Mouse (Mus musculus) spleen, embryonic (tissue): ENCODE measurements around the gene Gm20696.

ENCODE experiments used
- CTCF ChIA-PET: fragments of 350-600 bp; sonication (Branson Sonifier 250); formaldehyde crosslinking; loops from one replicate; lab custom pipeline; 2022; lab: Charles Lee

Gene Gm20696

GRCm38 (mm10) chr6:99374448-99375271 is 291.9 kb downstream of the Gm20696 start:
- CTCF ChIA-PET, result interaction anchor here (0.5 to 1.1 kb wide), 2 partner anchors 41 to 619 kb away, joined by 5 to 8 read pairs; no protein-coding TSS in a partner anchor

GRCm38 (mm10) chr6:99372427-99372826 is 294.2 kb downstream of the Gm20696 start:
- CTCF ChIA-PET, result no interaction called here

- CTCF ChIA-PET, result interaction anchor here (0.5 to 0.6 kb wide), 2 partner anchors 122 to 663 kb away, joined by 3 to 4 read pairs; no protein-coding TSS in a partner anchor
Measured at GRCm38 (mm10) chr6:99372016-99372415, 294.6 kb downstream of the Gm20696 start.

GRCm38 (mm10) chr6:99369931-99370330 is 296.7 kb downstream of the Gm20696 start:
- CTCF ChIA-PET, result no interaction called here

GRCm38 (mm10) chr6:99369156-99369555 is 297.4 kb downstream of the Gm20696 start:
- CTCF ChIA-PET, result interaction anchor here (0.7 kb wide), 1 partner anchor 76 kb away, joined by 4 read pairs; no protein-coding TSS in a partner anchor

GRCm38 (mm10) chr6:99368118-99368753 is 298.4 kb downstream of the Gm20696 start:
- CTCF ChIA-PET, result interaction anchor here (0.6 kb wide), 2 partner anchors 28 to 86 kb away, joined by 3 read pairs; no protein-coding TSS in a partner anchor

- CTCF ChIA-PET, result interaction anchor here (0.6 to 0.7 kb wide), 2 partner anchors 90 to 162 kb away, joined by 4 to 7 read pairs; no protein-coding TSS in a partner anchor
Measured at GRCm38 (mm10) chr6:99364545-99364944, 302.1 kb downstream of the Gm20696 start.

- CTCF ChIA-PET, result interaction anchor here (0.6 kb wide), 1 partner anchor 334 kb away, joined by 5 read pairs; no protein-coding TSS in a partner anchor
Measured at GRCm38 (mm10) chr6:99360581-99360980, 306.0 kb downstream of the Gm20696 start.

GRCm38 (mm10) chr6:99359765-99360499 is 306.7 kb downstream of the Gm20696 start:
- CTCF ChIA-PET, result interaction anchor here (0.7 kb wide), 1 partner anchor 137 kb away, joined by 3 read pairs; no protein-coding TSS in a partner anchor

GRCm38 (mm10) chr6:99359036-99359698 is 307.4 kb downstream of the Gm20696 start:
- CTCF ChIA-PET, result interaction anchor here (0.7 kb wide), 1 partner anchor 136 kb away, joined by 3 read pairs; no protein-coding TSS in a partner anchor

- CTCF ChIA-PET, result no interaction called here
Measured at GRCm38 (mm10) chr6:99357931-99358330, 308.7 kb downstream of the Gm20696 start.

GRCm38 (mm10) chr6:99354338-99354737 is 312.3 kb downstream of the Gm20696 start:
- CTCF ChIA-PET, result no interaction called here

GRCm38 (mm10) chr6:99353441-99353840 is 313.2 kb downstream of the Gm20696 start:
- CTCF ChIA-PET, result interaction anchor here (0.6 to 0.7 kb wide), 2 partner anchors 304 to 356 kb away, joined by 3 read pairs; no protein-coding TSS in a partner anchor

GRCm38 (mm10) chr6:99350566-99350965 is 316.0 kb downstream of the Gm20696 start:
- CTCF ChIA-PET, result interaction anchor here (0.6 kb wide), 1 partner anchor 33 kb away, joined by 3 read pairs; no protein-coding TSS in a partner anchor

- CTCF ChIA-PET, result interaction anchor here (0.6 kb wide), 2 partner anchors 12 to 34 kb away, joined by 3 to 12 read pairs; no protein-coding TSS in a partner anchor
Measured at GRCm38 (mm10) chr6:99350156-99350555, 316.4 kb downstream of the Gm20696 start.

GRCm38 (mm10) chr6:99347836-99348235 is 318.8 kb downstream of the Gm20696 start:
- CTCF ChIA-PET, result interaction anchor here (0.6 kb wide), 1 partner anchor 33 kb away, joined by 10 read pairs; no protein-coding TSS in a partner anchor

GRCm38 (mm10) chr6:99344966-99345365 is 321.6 kb downstream of the Gm20696 start:
- CTCF ChIA-PET, result no interaction called here

- CTCF ChIA-PET, result interaction anchor here (1.4 kb wide), 1 partner anchor 9 kb away, joined by 3 read pairs; no protein-coding TSS in a partner anchor
Measured at GRCm38 (mm10) chr6:99344357-99344756, 322.2 kb downstream of the Gm20696 start.

GRCm38 (mm10) chr6:99343815-99344214 is 322.8 kb downstream of the Gm20696 start:
- CTCF ChIA-PET, result interaction anchor here (0.7 to 1.4 kb wide), 2 partner anchors 9 to 252 kb away, joined by 3 to 6 read pairs; no protein-coding TSS in a partner anchor

GRCm38 (mm10) chr6:99342416-99342815 is 324.2 kb downstream of the Gm20696 start:
- CTCF ChIA-PET, result no interaction called here
